Mouse (Mus musculus) heart, embryonic 11.5 days (tissue): ENCODE measurements around the gene Clec2d. TPM values are rescaled to one million over a fixed set of nuclear protein-coding genes. Genes with fewer than 3 reads are reported as not detected.

Experiments
- ATAC-seq: fragments of 200-750 bp; cut with Nextera tagmentation; replicated peaks from 2 replicates; pipeline ENCODE4 v1.8.0; 2017; ENCODE audit warnings: moderate library complexity; ENCODE audit not compliant: insufficient number of reproducible peaks, low FRiP score, low TSS enrichment
- H3K27ac ChIP-seq: fragments of 300-500 bp; sonication (generic); 2 replicates; pipeline ENCODE4 v1.5.1; 2014; ENCODE audit warnings: mild to moderate bottlenecking, low read depth, low read length
- H3K27me3 ChIP-seq: fragments of 300-500 bp; sonication (generic); 2 replicates; pipeline ENCODE4 v1.6.1; 2014; ENCODE audit warnings: mild to moderate bottlenecking, low read length, mixed read lengths; ENCODE audit not compliant: control insufficient read depth, insufficient read depth
- H3K36me3 ChIP-seq: fragments of 300-500 bp; sonication (generic); 2 replicates; pipeline ENCODE4 v1.6.1; 2014; ENCODE audit warnings: mild to moderate bottlenecking, low read length, moderate library complexity, mixed read lengths; ENCODE audit not compliant: control insufficient read depth, insufficient read depth
- H3K4me1 ChIP-seq: fragments of 300-500 bp; sonication (generic); 2 replicates; pipeline ENCODE4 v1.6.1; 2014; ENCODE audit warnings: low read length; ENCODE audit not compliant: control insufficient read depth, insufficient read depth
- H3K4me2 ChIP-seq: fragments of 300-500 bp; sonication (generic); 2 replicates; pipeline ENCODE4 v1.6.1; 2014; ENCODE audit warnings: mild to moderate bottlenecking, moderate library complexity
- H3K4me3 ChIP-seq: fragments of 300-500 bp; sonication (generic); 2 replicates; pipeline ENCODE4 v1.5.1; 2014; ENCODE audit warnings: low read depth, low read length
- H3K9ac ChIP-seq: fragments of 300-500 bp; sonication (generic); 2 replicates; pipeline ENCODE4 v1.6.1; 2014; ENCODE audit warnings: mild to moderate bottlenecking, low read depth, low read length, moderate library complexity
- H3K9me3 ChIP-seq: fragments of 300-500 bp; sonication (generic); replicated peaks from 2 replicates; pipeline ENCODE4 v1.6.1; 2016; ENCODE audit warnings: low read length; ENCODE audit not compliant: control insufficient read depth
- WGBS: fragments of 180-500 bp; shearing (Covaris S2); extraction: QIAGEN DNeasy Blood & Tissue Kit; methylation state at CpG from one replicate; pipeline ENCODE4 v1.1.7; 2014; ENCODE audit not compliant: insufficient replicate concordance; 5-methylcytosine and 5-hydroxymethylcytosine counted together
- polyA plus RNA-seq: library from polyadenylated mRNA; unstranded; fragments of >200 nt; fragmentation: Nextera tagmentation; extraction: Ambion mirVana; gene quantifications from 2 replicates; pipeline ENCODE4 v1.2.1, GENCODE M21; 2014

Gene Clec2d
- polyA plus RNA-seq, 1 experiment from 2014 or later: not detected

GRCm38 (mm10) chr6:129223611-129224010, 43.2 kb downstream of the Clec2d start:
- no peaks in the 10 kb centered on the region for H3K36me3 ChIP-seq
- no peak overlapping the region for H3K9ac ChIP-seq
- no peak overlapping the region for H3K4me3 ChIP-seq
- ATAC-seq: no peak
- no peaks in the 10 kb centered on the region for H3K9me3 ChIP-seq
- whole genome bisulfite sequencing: 50% methylated on average over 2 of the region's 2 CpGs
- no peaks in the 10 kb centered on the region for H3K27me3 ChIP-seq
- no peak overlapping the region for H3K4me2 ChIP-seq
- H3K27ac ChIP-seq: no peak overlapping the region
- H3K4me1 ChIP-seq: no peaks in the 10 kb centered on the region

DNA sequence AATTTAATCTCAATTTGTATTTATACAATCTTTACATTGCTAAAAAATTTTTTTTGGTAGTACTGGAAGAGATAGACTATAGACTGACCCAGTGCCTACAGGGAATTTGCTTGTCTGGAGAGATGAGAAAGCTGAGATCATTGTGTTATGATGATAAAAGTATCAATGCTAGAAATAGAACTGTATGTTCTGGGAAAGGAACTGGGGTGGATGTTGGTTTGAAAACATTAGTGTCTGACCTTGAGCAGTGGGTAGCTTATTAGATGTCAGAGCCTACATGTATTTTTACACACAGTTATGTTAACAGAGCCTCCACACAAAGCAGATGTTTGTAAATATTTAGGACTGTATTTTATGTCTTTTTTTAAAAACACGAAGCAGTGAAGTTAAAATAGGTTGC, 43.7 kb downstream of the Clec2d start:
- Histone ChIP-seq H3K27ac (no peak overlapping the region), H3K9ac (no peak overlapping the region), H3K4me1 (no peaks in the 10 kb centered on the region), H3K4me2 (no peak overlapping the region), H3K9me3 (no peaks in the 10 kb centered on the region), H3K4me3 (no peak overlapping the region), H3K27me3 (no peaks in the 10 kb centered on the region), H3K36me3 (no peaks in the 10 kb centered on the region)
- WGBS: 77% methylated on average over 1 of the region's 1 CpGs
- no peak for ATAC-seq

DNA sequence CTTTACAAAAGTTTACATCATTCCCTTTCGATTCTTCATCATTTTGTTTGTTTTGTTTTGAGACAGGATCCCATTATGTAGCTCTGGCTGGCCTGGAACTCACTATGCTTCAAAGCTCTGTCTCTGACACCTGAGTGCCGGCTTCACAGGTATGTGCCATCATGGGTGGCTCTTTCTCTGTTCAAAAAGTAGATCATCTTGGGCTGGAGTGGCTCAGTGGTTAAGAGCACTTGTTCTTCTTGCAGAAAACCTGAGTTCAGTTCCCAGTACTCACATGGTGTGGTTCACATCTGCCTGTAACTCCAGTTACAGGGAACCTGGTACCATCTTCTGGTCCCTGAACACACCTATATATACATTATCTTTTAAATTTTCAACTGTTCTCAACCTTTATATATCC, 44.7 kb downstream of the Clec2d start:
- H3K9ac ChIP-seq: no peak overlapping the region
- 62% methylated on average over 2 of the region's 2 CpGs for WGBS
- no peaks in the 10 kb centered on the region for H3K27me3 ChIP-seq
- no peaks in the 10 kb centered on the region for H3K9me3 ChIP-seq
- no peak overlapping the region for H3K4me2 ChIP-seq
- H3K4me1 ChIP-seq: no peaks in the 10 kb centered on the region
- no peak overlapping the region for H3K4me3 ChIP-seq
- ATAC-seq: no peak
- no peak overlapping the region for H3K27ac ChIP-seq
- no peaks in the 10 kb centered on the region for H3K36me3 ChIP-seq

DNA sequence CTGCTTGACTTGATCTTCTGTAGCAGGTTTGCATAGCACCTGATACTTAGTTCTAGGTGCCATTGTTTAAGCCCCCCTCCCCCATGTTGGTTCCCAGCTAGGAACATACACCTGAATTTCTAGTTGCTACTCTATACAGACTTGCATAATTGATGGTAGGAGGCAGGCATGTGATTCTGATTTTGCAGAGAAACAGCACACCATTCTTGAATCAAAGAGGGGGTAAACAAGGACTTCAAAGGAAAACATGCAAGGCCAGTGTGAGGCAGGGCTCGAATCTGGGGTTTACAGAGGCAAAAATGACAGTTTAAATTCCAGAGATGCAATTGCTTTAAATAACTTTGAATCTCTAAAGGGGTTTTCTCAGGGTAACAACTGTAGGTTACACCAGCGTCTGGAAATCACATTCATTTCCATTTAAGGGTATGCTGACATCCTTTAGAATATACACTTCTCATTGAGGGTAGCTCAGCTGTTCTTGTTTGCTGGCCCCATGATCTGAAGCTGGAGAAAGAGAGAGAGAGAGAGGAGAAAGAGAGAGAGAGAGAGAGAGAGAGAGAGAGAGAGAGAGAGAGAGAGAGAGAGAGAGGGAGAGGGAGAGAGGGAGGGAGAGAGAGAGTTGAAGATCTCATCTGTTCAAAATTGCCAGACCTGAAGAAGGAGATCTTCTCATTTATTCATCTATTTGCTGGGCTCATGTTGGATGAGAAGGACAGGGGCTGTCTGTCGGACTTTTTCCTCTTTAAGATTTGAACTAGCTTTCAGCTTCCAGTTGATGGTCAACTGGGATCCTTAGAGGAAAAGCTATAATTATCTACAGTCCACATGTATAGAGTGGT, 48.7 kb downstream of the Clec2d start:
- Histone ChIP-seq H3K36me3 (no peaks in the 10 kb centered on the region), H3K4me1 (no peaks in the 10 kb centered on the region), H3K9ac (no peak overlapping the region), H3K4me2 (no peak overlapping the region), H3K27ac (no peak overlapping the region), H3K9me3 (no peaks in the 10 kb centered on the region), H3K4me3 (no peak overlapping the region), H3K27me3 (no peaks in the 10 kb centered on the region)
- WGBS: 49% methylated on average over 3 of the region's 3 CpGs
- ATAC-seq: no peak

DNA sequence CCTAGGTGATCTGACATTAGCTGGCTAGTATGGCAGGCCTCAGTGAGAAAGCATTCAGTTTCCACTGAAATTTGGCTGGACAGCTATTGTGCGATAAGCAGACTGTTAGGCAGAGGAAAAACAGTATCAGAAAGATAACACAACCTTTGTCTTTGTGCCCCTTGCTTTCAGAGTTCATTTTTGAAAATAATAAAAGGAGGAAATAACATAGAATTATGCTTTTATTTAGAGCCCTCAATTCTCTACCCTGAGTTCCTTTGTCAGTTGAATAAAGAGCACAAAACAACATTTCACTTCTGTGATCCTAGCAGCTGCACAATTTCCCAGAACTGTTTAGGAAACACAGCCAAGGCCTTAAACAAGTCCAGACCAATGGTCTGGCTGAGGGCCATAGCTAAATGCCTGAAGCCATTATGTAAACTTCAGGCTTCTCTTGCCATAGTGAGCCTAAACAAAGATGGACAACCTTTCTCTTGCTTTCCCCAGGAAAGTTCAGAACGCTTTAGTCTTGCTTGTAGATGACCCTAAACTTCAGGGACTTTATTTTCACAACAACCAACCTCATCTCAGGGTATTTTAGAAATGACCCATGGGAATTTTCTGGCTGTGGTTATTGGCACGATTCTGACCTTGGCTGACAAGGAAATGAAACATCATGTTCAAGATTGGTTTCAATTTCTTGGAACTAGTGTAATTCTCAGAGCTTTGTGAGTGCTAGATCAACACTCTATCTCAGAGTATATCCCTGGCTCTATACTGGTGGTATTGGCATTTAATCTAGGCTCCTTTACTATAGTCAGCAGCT, 49.6 kb downstream of the Clec2d start:
- no peak overlapping the region for H3K9ac ChIP-seq
- H3K9me3 ChIP-seq: no peaks in the 10 kb centered on the region
- H3K4me2 ChIP-seq: no peak overlapping the region
- ATAC-seq: 0 out of 2 replicates have a peak, but pooled peaks have one; percentile 59
- no peaks in the 10 kb centered on the region for H3K27me3 ChIP-seq
- WGBS: 57% methylated on average over 3 of the region's 3 CpGs
- H3K4me3 ChIP-seq: no peak overlapping the region
- no peaks in the 10 kb centered on the region for H3K36me3 ChIP-seq
- H3K27ac ChIP-seq: peak overlapping the region; percentile 68
- H3K4me1 ChIP-seq: no peaks in the 10 kb centered on the region

DNA sequence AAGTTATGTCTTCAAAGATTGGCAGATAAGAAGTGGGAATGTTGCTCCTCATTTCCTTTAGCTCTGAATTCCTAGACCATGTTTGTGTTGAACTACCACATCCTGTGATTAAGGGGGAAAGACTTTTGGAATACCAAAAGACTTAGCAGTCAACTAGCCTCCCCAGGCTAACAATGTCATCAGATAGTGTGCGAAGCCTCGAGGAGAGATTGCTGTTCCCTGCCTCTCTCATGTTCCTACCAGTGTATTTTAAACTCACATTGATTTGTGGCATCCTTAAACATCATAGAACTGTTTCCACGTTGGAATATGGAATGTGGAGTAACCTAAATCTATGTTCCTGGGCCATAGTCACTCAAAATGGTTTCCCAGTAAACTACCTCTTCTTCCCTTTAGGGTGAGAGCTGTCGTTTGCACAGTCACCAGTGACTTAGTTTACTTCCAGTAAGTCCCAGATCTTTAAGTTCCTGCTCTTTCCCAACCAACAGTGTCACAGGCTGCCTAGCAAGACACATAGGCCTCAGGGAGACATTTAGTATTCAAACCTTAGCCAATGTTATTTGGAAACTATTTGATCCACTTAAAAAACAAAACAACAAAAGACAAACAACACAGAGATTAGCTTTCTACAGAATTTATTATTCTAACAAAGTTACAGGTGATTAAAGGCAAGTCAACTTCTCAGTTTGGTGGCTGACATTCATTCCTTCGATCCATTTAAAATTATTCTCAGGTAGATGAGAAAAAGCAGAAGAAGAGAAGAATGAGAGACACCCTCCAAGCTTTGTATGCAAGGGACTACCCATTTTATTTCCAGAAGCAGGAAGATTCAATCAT, 51.8 kb downstream of the Clec2d start:
- H3K4me1 ChIP-seq: no peaks in the 10 kb centered on the region
- WGBS: 62% methylated on average over 5 of the region's 5 CpGs
- H3K27ac ChIP-seq: no peak overlapping the region
- H3K9me3 ChIP-seq: no peaks in the 10 kb centered on the region
- H3K36me3 ChIP-seq: no peaks in the 10 kb centered on the region
- H3K4me3 ChIP-seq: no peak overlapping the region
- no peak for ATAC-seq
- H3K27me3 ChIP-seq: no peaks in the 10 kb centered on the region
- H3K9ac ChIP-seq: no peak overlapping the region
- H3K4me2 ChIP-seq: no peak overlapping the region

GRCm38 (mm10) chr6:129232842-129233205, 52.4 kb downstream of the Clec2d start:
- Histone ChIP-seq H3K4me2 (no peak overlapping the region), H3K27ac (no peak overlapping the region), H3K9me3 (no peaks in the 10 kb centered on the region), H3K27me3 (no peaks in the 10 kb centered on the region), H3K4me3 (no peak overlapping the region), H3K4me1 (no peaks in the 10 kb centered on the region; the same call in 1 of the 2 replicates), H3K36me3 (no peaks in the 10 kb centered on the region), H3K9ac (no peak overlapping the region)
- WGBS: 72% methylated on average over 9 of the region's 9 CpGs
- no peak for ATAC-seq

DNA sequence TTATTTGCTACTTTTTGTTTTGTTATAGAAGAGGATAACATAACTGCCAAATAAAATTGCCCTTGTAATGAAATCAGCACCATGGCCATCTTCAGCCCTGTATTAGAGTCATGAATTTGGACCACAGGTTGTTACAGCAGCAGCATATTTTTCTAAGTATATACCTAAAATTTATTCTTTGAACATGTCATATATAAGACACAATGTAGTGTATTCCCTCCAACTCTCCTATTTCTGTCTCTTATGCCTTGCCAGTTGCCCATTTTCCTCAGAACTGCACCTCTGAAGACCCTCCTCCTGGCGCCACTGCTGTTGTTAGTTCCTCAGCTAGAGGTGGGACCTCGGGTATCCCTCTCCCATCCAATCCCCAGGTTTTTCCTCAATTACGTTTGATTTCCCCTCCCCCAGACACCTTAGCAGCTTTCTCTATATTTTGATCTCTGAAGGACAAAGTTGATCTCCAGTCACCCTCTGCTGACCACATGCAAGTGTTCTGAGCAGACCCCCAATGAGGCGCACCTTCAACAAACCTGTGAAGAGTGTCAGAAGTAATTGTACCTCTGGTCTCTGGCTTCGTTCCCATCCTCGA, 53.0 kb downstream of the Clec2d start:
- H3K27ac ChIP-seq: no peak overlapping the region
- no peak for ATAC-seq

More for the DNA sequence above, 53.0 kb downstream of the Clec2d start:
- 78% methylated on average over 6 of the region's 6 CpGs for WGBS
- Histone ChIP-seq H3K4me3 (no peak overlapping the region), H3K36me3 (no peaks in the 10 kb centered on the region), H3K9ac (no peak overlapping the region), H3K4me1 (no peaks in the 10 kb centered on the region; the same call in 1 of the 2 replicates), H3K4me2 (no peak overlapping the region), H3K27me3 (no peaks in the 10 kb centered on the region), H3K9me3 (no peaks in the 10 kb centered on the region)
